Mouse (Mus musculus): ENCODE data around the gene Ebf1. TPM values are rescaled to one million over a fixed set of nuclear protein-coding genes. Genes with fewer than 3 reads are reported as not detected.

Gene Ebf1
- polyA plus RNA-seq, 1 experiment, result 188 TPM

DNA sequence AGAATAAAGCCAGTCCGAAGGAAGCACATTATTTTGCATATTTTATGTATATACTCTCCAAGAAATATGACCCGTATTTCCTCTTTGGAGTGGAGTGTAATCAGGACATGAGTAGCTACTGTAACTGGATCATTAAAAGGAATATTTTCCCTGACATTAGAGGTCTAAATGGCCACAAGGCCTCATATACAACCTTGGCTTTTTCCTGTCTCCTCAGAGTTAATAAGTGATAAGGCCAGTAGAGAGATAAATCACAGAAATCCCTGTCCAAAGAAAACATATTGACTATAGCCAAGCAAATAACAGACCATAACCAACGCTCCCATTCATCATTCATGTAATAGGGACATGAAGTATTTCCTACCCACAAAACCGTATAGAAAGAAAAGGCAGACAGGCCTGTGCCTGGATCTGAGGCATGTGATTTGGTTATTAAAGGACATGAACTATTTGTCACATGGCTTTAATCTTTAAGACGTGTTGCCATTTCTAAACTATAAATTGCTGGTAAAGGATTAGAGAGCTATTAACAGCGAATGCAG, 315.9 kb downstream of the Ebf1 start:
- Histone ChIP-seq H3K27ac (ENCODE audit: control insufficient read depth, insufficient read depth, low read depth, low read length, poor library complexity) (no peak overlapping the region), H3K4me1 (ENCODE audit: control insufficient read depth, insufficient read depth, low read length) (no peaks in the 10 kb centered on the region), H3K4me3 (replicated peaks; ENCODE audit: control insufficient read depth, low read depth, low read length) (no peak overlapping the region)
- no peak for TF ChIP-seq POLR2A (IDR thresholded peaks at IDR 0.05; ENCODE audit: borderline replicate concordance, control insufficient read depth, low read depth, low read length)
- TF ChIP-seq CTCF (IDR thresholded peaks at IDR 0.05; ENCODE audit: control insufficient read depth, insufficient read depth, low read length), result no peak
- 79% methylated on average over 6 of the region's 6 CpGs for WGBS

DNA sequence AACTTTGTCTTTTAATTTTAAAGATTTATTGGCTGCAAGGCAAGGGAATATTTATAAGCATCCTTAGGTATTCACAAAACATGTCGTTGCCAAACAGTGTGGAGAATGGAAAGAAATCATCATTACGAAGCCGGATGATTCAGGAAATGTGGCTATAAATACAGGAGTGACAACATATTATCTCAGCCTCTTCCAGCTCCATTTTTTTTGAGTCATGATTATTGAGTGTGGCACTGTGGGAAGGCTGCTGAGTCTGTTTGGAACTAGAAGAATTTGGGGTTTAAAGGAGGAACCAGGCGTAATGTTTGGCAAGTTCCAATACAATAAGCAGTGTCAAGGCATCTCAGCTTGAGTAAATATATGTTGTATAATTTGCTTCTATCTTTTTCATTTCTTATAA, 326.7 kb downstream of the Ebf1 start:
- 82% methylated on average over 4 of the region's 4 CpGs for WGBS
- H3K4me1 ChIP-seq (ENCODE audit: control insufficient read depth, insufficient read depth, low read length), result no peaks in the 10 kb centered on the region
- TF ChIP-seq CTCF (IDR thresholded peaks at IDR 0.05; ENCODE audit: control insufficient read depth, insufficient read depth, low read length), result no peak
- TF ChIP-seq POLR2A (IDR thresholded peaks at IDR 0.05; ENCODE audit: borderline replicate concordance, control insufficient read depth, low read depth, low read length), result no peak
- no peak overlapping the region for H3K27ac ChIP-seq (ENCODE audit: control insufficient read depth, insufficient read depth, low read depth, low read length, poor library complexity)
- H3K4me3 ChIP-seq (replicated peaks; ENCODE audit: control insufficient read depth, low read depth, low read length), result no peak overlapping the region

DNA sequence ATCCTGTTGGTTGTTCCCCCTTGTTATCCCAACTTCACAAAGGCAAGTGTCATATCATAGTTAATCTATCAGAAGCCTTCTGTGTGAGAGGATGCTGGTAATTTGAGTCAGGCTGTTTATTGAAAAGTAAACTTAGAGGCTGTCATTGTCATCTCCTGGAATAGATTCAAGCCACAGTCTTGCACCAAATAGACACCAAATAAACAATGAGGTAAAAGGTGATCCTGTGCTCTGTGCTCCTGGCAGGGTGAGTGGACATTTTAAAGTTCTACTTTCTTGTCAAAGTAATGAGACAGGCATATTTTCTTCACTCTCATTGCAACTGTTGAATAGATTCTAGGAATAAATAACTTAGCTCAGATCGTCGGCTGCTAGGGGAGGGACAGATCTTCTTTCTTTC, 327.3 kb downstream of the Ebf1 start:
- no peak overlapping the region for H3K27ac ChIP-seq (ENCODE audit: control insufficient read depth, insufficient read depth, low read depth, low read length, poor library complexity)
- 82% methylated on average over 2 of the region's 2 CpGs for WGBS
- no peaks in the 10 kb centered on the region for H3K4me1 ChIP-seq (ENCODE audit: control insufficient read depth, insufficient read depth, low read length)
- H3K4me3 ChIP-seq (replicated peaks; ENCODE audit: control insufficient read depth, low read depth, low read length), result no peak overlapping the region
- TF ChIP-seq CTCF (IDR thresholded peaks at IDR 0.05; ENCODE audit: control insufficient read depth, insufficient read depth, low read length) (no peak), POLR2A (IDR thresholded peaks at IDR 0.05; ENCODE audit: borderline replicate concordance, control insufficient read depth, low read depth, low read length) (no peak)

DNA sequence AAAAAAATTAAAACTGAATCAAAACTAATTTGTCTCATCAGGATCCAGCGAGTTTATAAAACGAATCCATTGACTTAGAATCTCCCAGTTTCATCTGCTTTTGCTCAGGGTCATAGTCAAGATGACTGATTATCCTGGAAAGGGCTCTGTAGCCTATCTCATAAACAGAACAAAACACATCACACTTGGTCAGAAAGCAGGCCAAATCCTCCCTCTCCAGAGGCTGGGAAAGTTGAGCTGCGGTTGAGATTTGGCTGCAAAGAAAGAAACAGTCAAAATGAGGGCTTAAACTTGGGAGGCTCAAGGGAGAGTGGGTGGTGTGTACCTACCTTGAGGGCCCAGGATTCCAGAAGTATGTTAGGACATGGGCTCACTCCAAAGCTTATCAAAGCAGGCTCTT, 329.5 kb downstream of the Ebf1 start:
- 83% methylated on average over 3 of the region's 3 CpGs for WGBS
- TF ChIP-seq POLR2A (IDR thresholded peaks at IDR 0.05; ENCODE audit: borderline replicate concordance, control insufficient read depth, low read depth, low read length) (no peak), CTCF (IDR thresholded peaks at IDR 0.05; ENCODE audit: control insufficient read depth, insufficient read depth, low read length) (no peak)

DNA sequence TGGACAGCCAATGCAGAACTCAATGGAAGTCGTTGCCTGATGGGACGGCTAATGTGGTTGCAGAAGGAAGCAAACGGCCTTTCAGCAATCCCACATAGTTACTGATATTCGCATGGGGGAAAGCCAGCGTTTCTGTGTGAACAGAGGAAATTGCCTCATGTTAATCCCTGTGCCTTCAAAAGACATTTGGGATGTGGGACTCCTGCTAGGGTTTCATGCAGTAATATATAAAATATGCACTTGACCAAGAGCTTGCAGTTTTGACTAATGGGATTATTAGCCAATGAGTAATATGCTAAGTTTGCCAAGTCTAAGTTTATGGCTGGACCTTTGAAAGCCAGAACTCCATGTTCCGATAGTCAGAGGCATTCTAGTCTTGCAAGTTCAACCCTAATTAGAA, 331.4 kb downstream of the Ebf1 start:
- H3K27ac ChIP-seq (ENCODE audit: control insufficient read depth, insufficient read depth, low read depth, low read length, poor library complexity), result no peak overlapping the region
- no peak overlapping the region for H3K4me3 ChIP-seq (replicated peaks; ENCODE audit: control insufficient read depth, low read depth, low read length)
- WGBS, result 44% methylated on average over 6 of the region's 6 CpGs
- no peaks in the 10 kb centered on the region; the same call in 1 of the 2 replicates for H3K4me1 ChIP-seq (ENCODE audit: control insufficient read depth, insufficient read depth, low read length)
- TF ChIP-seq POLR2A (IDR thresholded peaks at IDR 0.05; ENCODE audit: borderline replicate concordance, control insufficient read depth, low read depth, low read length) (no peak), CTCF (IDR thresholded peaks at IDR 0.05; ENCODE audit: control insufficient read depth, insufficient read depth, low read length) (no peak)

More for the DNA sequence above, 329.5 kb downstream of the Ebf1 start:
- Histone ChIP-seq H3K4me3 (replicated peaks; ENCODE audit: control insufficient read depth, low read depth, low read length) (no peak overlapping the region), H3K27ac (ENCODE audit: control insufficient read depth, insufficient read depth, low read depth, low read length, poor library complexity) (no peak overlapping the region), H3K4me1 (ENCODE audit: control insufficient read depth, insufficient read depth, low read length) (no peaks in the 10 kb centered on the region; the same call in 1 of the 2 replicates)

DNA sequence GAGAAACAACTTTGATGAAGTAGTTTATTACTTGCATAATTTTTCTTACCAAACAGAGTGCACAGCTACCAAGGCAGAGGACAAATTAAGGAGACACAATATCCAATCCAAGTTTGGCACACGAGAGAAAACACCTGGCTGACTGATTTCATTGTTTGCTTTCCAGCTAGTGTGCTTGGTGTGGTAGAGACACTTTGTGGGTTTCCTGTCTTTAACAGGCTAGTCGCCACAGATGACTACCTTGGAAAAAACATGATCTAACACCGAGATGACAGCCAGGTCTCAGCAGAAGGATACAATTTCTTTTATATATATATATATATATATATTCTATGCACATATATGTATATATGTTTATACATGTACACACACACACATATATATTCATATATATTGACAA, 332.0 kb downstream of the Ebf1 start:
- WGBS, result 12% methylated on average over 3 of the region's 3 CpGs
- H3K27ac ChIP-seq (ENCODE audit: control insufficient read depth, insufficient read depth, low read depth, low read length, poor library complexity), result no peak overlapping the region
- TF ChIP-seq CTCF (IDR thresholded peaks at IDR 0.05; ENCODE audit: control insufficient read depth, insufficient read depth, low read length) (no peak), POLR2A (IDR thresholded peaks at IDR 0.05; ENCODE audit: borderline replicate concordance, control insufficient read depth, low read depth, low read length) (no peak)
- H3K4me3 ChIP-seq (replicated peaks; ENCODE audit: control insufficient read depth, low read depth, low read length), result no peak overlapping the region
- no peaks in the 10 kb centered on the region; the same call in 1 of the 2 replicates for H3K4me1 ChIP-seq (ENCODE audit: control insufficient read depth, insufficient read depth, low read length)

DNA sequence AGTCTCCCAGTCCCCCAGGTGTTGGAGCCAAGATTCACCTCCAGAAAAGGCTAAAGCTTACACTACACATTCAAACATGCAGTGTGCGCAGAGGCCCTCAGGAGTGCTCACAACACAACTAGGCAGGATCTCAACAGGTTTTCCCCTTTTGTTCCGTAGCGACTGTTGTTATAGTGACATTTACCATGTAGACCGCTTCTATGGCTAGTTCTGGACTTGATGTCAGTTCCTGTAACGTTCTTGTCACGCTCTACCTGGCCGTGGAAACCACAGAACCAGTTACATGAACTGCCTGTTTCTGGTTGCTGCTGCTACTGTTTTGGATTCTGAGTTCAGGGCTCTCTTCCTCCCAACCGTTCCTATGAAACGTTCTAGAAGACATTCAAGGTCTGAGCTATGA, 333.2 kb downstream of the Ebf1 start:
- H3K4me3 ChIP-seq (replicated peaks; ENCODE audit: control insufficient read depth, low read depth, low read length), result no peak overlapping the region
- TF ChIP-seq POLR2A (IDR thresholded peaks at IDR 0.05; ENCODE audit: borderline replicate concordance, control insufficient read depth, low read depth, low read length) (no peak), CTCF (IDR thresholded peaks at IDR 0.05; ENCODE audit: control insufficient read depth, insufficient read depth, low read length) (no peak)
- H3K27ac ChIP-seq (ENCODE audit: control insufficient read depth, insufficient read depth, low read depth, low read length, poor library complexity), result peak overlapping the region; percentile 89
- no peaks in the 10 kb centered on the region; the same call in 1 of the 2 replicates for H3K4me1 ChIP-seq (ENCODE audit: control insufficient read depth, insufficient read depth, low read length)
- WGBS, result 64% methylated on average over 9 of the region's 9 CpGs

DNA sequence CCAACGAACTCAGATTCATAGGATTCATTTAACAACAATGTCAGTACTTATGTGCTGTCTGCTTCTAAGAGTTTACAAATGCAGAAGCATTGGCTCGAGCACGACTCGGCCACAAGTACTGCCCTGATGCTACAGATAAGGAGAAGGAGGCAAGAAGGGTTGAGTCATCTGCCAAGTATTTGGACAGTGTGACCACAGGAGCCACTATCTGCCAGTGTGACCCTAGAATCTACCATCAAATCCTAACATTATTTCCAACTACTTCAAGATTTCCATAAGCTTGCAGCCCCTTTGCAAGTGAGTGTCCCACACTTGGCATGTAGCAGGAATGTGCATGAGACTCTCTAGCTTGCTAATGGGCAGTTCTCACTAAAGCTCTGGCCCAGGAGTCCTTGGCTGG, 334.4 kb downstream of the Ebf1 start:
- no peaks in the 10 kb centered on the region; the same call in 1 of the 2 replicates for H3K4me1 ChIP-seq (ENCODE audit: control insufficient read depth, insufficient read depth, low read length)
- H3K4me3 ChIP-seq (replicated peaks; ENCODE audit: control insufficient read depth, low read depth, low read length), result no peak overlapping the region
- no peak overlapping the region for H3K27ac ChIP-seq (ENCODE audit: control insufficient read depth, insufficient read depth, low read depth, low read length, poor library complexity)
- 48% methylated on average over 4 of the region's 4 CpGs for WGBS
- no peak for TF ChIP-seq POLR2A (IDR thresholded peaks at IDR 0.05; ENCODE audit: borderline replicate concordance, control insufficient read depth, low read depth, low read length)
- TF ChIP-seq CTCF (IDR thresholded peaks at IDR 0.05; ENCODE audit: control insufficient read depth, insufficient read depth, low read length), result no peak

DNA sequence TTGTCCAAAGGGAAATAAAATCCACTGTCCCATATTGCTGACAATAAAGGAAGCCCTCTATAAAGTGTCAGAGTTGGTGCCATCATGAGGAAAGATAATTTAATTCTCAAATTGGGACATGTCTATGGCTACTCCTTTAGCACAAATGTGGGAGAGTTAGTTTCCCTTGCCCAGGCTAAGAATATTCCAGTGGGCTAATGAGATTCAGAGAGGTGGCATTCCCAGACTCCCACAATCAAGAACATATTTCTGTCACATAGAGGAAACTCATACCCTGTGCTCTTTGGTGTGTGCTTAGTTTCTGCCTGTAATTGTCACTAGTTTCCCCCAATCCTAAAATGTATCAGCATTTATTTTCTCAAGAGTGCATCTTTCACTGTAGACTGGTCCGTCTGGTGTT, 336.2 kb downstream of the Ebf1 start:
- Histone ChIP-seq H3K27ac (ENCODE audit: control insufficient read depth, insufficient read depth, low read depth, low read length, poor library complexity) (no peak overlapping the region), H3K4me3 (replicated peaks; ENCODE audit: control insufficient read depth, low read depth, low read length) (no peak overlapping the region), H3K4me1 (ENCODE audit: control insufficient read depth, insufficient read depth, low read length) (no peaks in the 10 kb centered on the region; the same call in 1 of the 2 replicates)
- TF ChIP-seq POLR2A (IDR thresholded peaks at IDR 0.05; ENCODE audit: borderline replicate concordance, control insufficient read depth, low read depth, low read length), result no peak
- TF ChIP-seq CTCF (IDR thresholded peaks at IDR 0.05; ENCODE audit: control insufficient read depth, insufficient read depth, low read length), result no peak
- 89% methylated on average over 1 of the region's 1 CpGs for WGBS

Data from bone marrow, adult 2 months (tissue).